Mouse (Mus musculus) forebrain, embryonic 15.5 days (tissue): ENCODE results near the gene Tab2. TPM values are rescaled to one million over a fixed set of nuclear protein-coding genes. Genes with fewer than 3 reads are reported as not detected.

Experiments used
- ATAC-seq: fragments of 200-750 bp; cut with Nextera tagmentation; replicated peaks from 2 replicates; pipeline ENCODE4 v1.8.0; 2017; ENCODE audit warnings: mild to moderate bottlenecking, moderate TSS enrichment, moderate library complexity
- H3K27ac ChIP-seq: fragments of 300-500 bp; sonication (generic); replicated peaks from 2 replicates; pipeline ENCODE4 v1.5.1; 2015; ENCODE audit warnings: mild to moderate bottlenecking, inconsistent platforms
- H3K27me3 ChIP-seq: fragments of 300-500 bp; sonication (generic); 2 replicates; pipeline ENCODE4 v1.6.1; 2015; ENCODE audit warnings: inconsistent platforms
- H3K36me3 ChIP-seq: fragments of 300-500 bp; sonication (generic); 2 replicates; pipeline ENCODE4 v1.6.1; 2015; ENCODE audit warnings: mild to moderate bottlenecking, inconsistent platforms
- H3K4me1 ChIP-seq: fragments of 300-500 bp; sonication (generic); 2 replicates; pipeline ENCODE4 v1.6.1; 2015; ENCODE audit warnings: inconsistent platforms
- H3K4me2 ChIP-seq: fragments of 300-500 bp; sonication (generic); replicated peaks from 2 replicates; pipeline ENCODE4 v1.6.1; 2015; ENCODE audit warnings: mild to moderate bottlenecking, inconsistent platforms
- H3K4me3 ChIP-seq: fragments of 300-500 bp; sonication (generic); 2 replicates; pipeline ENCODE4 v1.5.1; 2015; ENCODE audit warnings: mild to moderate bottlenecking, inconsistent platforms
- H3K9ac ChIP-seq: fragments of 300-500 bp; sonication (generic); replicated peaks from 2 replicates; pipeline ENCODE4 v1.6.1; 2015; ENCODE audit warnings: mild to moderate bottlenecking, inconsistent platforms
- H3K9me3 ChIP-seq: fragments of 300-500 bp; sonication (generic); 2 replicates; pipeline ENCODE4 v1.6.1; 2016; ENCODE audit warnings: inconsistent platforms
- WGBS: fragments of 180-500 bp; shearing (Covaris S2); methylation state at CpG from one replicate; pipeline ENCODE4 v1.1.7; 2015; ENCODE audit warnings: mixed read lengths; 5-methylcytosine and 5-hydroxymethylcytosine counted together
- polyA plus RNA-seq: library from polyadenylated mRNA; unstranded; fragments of >200 nt; fragmentation: Nextera tagmentation; extraction: Ambion mirVana; gene quantifications from 2 replicates; pipeline ENCODE4 v1.2.1, GENCODE M21; 2015

The Tab2 gene
- polyA plus RNA-seq, 1 experiment from 2014 or later, result 15.5 TPM

DNA sequence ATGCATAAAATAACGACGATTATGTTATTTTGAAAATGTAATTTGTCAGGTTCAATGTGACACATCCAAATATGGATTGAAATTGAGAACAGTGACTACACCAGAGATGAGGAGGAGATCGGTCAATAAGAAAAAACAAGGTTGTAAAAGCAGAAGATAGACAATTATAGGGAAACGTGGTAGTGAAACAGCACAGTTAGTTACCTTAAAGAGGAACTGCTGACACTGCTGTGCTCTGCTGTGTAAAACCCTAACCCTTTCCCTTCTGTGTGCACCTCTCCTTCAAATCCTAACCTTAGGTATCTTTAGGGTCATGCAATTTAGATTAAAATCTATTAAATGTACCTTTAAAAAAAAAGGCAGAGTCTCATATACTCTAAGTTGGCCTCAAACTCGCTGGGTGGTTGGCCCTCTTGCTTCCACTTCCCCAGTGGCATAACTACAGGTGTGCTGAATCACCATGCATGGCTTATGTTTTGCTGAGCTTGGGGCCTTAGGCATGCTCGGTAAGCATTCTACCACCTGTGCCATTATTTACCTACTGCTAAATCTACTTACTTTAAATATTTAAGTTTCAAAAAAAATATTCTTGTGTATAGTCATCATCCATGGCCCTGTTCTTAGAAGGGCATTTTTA is 19.4 kb downstream of the Tab2 start:
- H3K4me2 ChIP-seq, result no peak overlapping the region
- H3K4me3 ChIP-seq, result no peak overlapping the region
- no peak overlapping the region for H3K9ac ChIP-seq
- no peaks in the 10 kb centered on the region for H3K27me3 ChIP-seq
- no peaks in the 10 kb centered on the region for H3K36me3 ChIP-seq
- WGBS, result 90% methylated on average over 6 of the region's 6 CpGs
- no peak for ATAC-seq
- no peaks in the 10 kb centered on the region for H3K9me3 ChIP-seq
- H3K4me1 ChIP-seq, result no peaks in the 10 kb centered on the region
- no peak overlapping the region for H3K27ac ChIP-seq

DNA sequence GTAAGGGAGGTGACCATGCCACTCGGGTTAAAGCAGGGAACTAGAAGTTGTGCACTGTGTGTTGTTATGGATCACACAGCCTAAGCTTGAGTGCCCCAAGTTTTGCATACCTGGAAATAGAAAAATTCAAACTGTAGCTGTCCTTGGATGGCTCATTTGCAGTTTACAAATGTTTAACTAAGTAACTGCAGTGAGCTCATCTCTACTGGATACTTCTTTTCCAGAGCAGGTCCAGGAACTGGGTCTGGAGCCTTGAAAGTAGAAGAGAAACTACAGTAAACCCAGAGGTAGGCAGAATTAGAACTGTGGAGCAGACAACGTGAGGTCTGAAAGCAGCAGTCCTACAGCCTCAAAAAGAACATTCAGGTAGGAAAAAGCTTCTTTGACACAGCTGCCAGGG is 23.1 kb downstream of the Tab2 start:
- WGBS, result 85% methylated on average over 2 of the region's 2 CpGs
- no peak overlapping the region for H3K4me2 ChIP-seq
- ATAC-seq, result no peak

GRCm38 (mm10) chr10:7928996-7929395 is 27.0 kb downstream of the Tab2 start:
- no peak for ATAC-seq
- H3K4me3 ChIP-seq, result no peak overlapping the region
- WGBS, result 93% methylated on average over 9 of the region's 9 CpGs

More for the DNA sequence above, 23.1 kb downstream of the Tab2 start:
- no peak overlapping the region for H3K27ac ChIP-seq
- H3K4me1 ChIP-seq, result no peaks in the 10 kb centered on the region
- H3K27me3 ChIP-seq, result no peaks in the 10 kb centered on the region
- H3K36me3 ChIP-seq, result no peaks in the 10 kb centered on the region
- no peak overlapping the region for H3K4me3 ChIP-seq
- H3K9me3 ChIP-seq, result no peaks in the 10 kb centered on the region
- no peak overlapping the region for H3K9ac ChIP-seq

DNA sequence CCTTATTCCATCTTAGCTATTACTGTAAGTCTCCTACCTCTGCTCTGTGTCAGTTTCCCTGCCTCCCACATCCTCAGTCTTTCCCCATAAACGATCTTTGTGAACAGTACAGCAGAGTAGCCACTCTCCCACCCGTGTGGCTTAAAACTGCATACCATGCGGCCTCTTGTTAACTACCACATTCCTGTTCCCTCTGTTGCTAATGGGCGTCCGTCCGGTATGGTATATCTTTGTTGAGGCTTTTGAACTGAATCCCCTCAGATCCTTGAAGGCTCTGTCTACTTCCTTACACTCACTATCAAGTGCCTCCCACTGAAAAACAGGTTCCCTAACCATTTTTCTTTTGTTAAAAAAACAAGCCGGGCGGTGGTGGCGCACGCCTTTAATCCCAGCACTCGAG is 30.5 kb downstream of the Tab2 start:
- Histone ChIP-seq H3K27me3 (no peaks in the 10 kb centered on the region), H3K9me3 (no peaks in the 10 kb centered on the region), H3K4me3 (no peak overlapping the region), H3K4me1 (no peaks in the 10 kb centered on the region), H3K27ac (no peak overlapping the region), H3K9ac (no peak overlapping the region), H3K4me2 (no peak overlapping the region), H3K36me3 (peaks cover 9% of the 10 kb centered on the region)
- no peak for ATAC-seq
- 60% methylated on average over 11 of the region's 11 CpGs for WGBS

More at GRCm38 (mm10) chr10:7928996-7929395, 27.0 kb downstream of the Tab2 start:
- Histone ChIP-seq H3K4me1 (no peaks in the 10 kb centered on the region), H3K36me3 (no peaks in the 10 kb centered on the region), H3K27ac (no peak overlapping the region), H3K4me2 (no peak overlapping the region), H3K27me3 (no peaks in the 10 kb centered on the region), H3K9me3 (no peaks in the 10 kb centered on the region), H3K9ac (no peak overlapping the region)

GRCm38 (mm10) chr10:7923433-7923832 is 32.6 kb downstream of the Tab2 start:
- Histone ChIP-seq H3K9me3 (no peaks in the 10 kb centered on the region), H3K4me2 (no peak overlapping the region), H3K27me3 (no peaks in the 10 kb centered on the region), H3K4me1 (no peaks in the 10 kb centered on the region), H3K9ac (no peak overlapping the region), H3K36me3 (peaks cover 28% of the 10 kb centered on the region), H3K4me3 (no peak overlapping the region), H3K27ac (no peak overlapping the region)
- 100% methylated on average over 1 of the region's 1 CpGs for WGBS
- ATAC-seq, result no peak

- H3K4me3 ChIP-seq, result no peak overlapping the region
- H3K9me3 ChIP-seq, result no peaks in the 10 kb centered on the region
- H3K9ac ChIP-seq, result no peak overlapping the region
- no peak overlapping the region for H3K4me2 ChIP-seq
- WGBS, result 78% methylated on average over 10 of the region's 10 CpGs
- peaks cover 4% of the 10 kb centered on the region; the same call in 1 of the 2 replicates for H3K4me1 ChIP-seq
- H3K36me3 ChIP-seq, result peaks cover 37% of the 10 kb centered on the region
- ATAC-seq, result no peak
- no peaks in the 10 kb centered on the region for H3K27me3 ChIP-seq
- no peak overlapping the region for H3K27ac ChIP-seq
Observed at GRCm38 (mm10) chr10:7911268-7911667, 44.8 kb downstream of the Tab2 start.

- H3K36me3 ChIP-seq, result peaks cover 61% of the 10 kb centered on the region
- H3K9ac ChIP-seq, result no peak overlapping the region
- no peak overlapping the region for H3K4me3 ChIP-seq
- no peak for ATAC-seq
- H3K27ac ChIP-seq, result no peak overlapping the region
- WGBS, result 92% methylated on average over 12 of the region's 12 CpGs
- no peaks in the 10 kb centered on the region for H3K9me3 ChIP-seq
- peaks cover 4% of the 10 kb centered on the region; the same call in 1 of the 2 replicates for H3K4me1 ChIP-seq
- H3K4me2 ChIP-seq, result no peak overlapping the region
- no peaks in the 10 kb centered on the region for H3K27me3 ChIP-seq
Observed at GRCm38 (mm10) chr10:7907151-7907550, 48.9 kb downstream of the Tab2 start.

DNA sequence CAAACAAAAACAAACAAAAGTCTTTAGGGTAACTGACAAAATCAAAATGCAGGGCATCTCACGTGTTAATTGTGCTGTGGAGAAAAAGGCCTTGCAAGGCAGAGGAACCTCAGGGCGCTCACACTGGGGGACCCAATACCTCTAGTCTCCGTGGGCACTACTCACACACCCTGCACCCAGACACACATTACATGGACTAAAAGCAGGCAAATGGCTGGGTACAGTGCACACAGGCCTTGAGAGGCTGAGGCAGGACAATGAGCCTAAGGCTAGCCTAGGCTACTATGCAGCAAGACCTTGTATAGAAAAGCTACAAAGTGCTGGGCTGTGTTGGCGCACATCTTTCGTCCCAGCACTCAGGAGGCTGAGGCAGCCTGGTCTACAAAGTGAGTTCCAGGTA is 51.9 kb downstream of the Tab2 start:
- H3K4me2 ChIP-seq, result no peak overlapping the region
- peaks cover 49% of the 10 kb centered on the region for H3K36me3 ChIP-seq
- H3K4me3 ChIP-seq, result no peak overlapping the region
- no peak overlapping the region for H3K9ac ChIP-seq
- no peaks in the 10 kb centered on the region for H3K9me3 ChIP-seq
- H3K27me3 ChIP-seq, result no peaks in the 10 kb centered on the region
- H3K4me1 ChIP-seq, result no peaks in the 10 kb centered on the region
- WGBS, result 99% methylated on average over 5 of the region's 5 CpGs
- no peak for ATAC-seq
- H3K27ac ChIP-seq, result no peak overlapping the region

DNA sequence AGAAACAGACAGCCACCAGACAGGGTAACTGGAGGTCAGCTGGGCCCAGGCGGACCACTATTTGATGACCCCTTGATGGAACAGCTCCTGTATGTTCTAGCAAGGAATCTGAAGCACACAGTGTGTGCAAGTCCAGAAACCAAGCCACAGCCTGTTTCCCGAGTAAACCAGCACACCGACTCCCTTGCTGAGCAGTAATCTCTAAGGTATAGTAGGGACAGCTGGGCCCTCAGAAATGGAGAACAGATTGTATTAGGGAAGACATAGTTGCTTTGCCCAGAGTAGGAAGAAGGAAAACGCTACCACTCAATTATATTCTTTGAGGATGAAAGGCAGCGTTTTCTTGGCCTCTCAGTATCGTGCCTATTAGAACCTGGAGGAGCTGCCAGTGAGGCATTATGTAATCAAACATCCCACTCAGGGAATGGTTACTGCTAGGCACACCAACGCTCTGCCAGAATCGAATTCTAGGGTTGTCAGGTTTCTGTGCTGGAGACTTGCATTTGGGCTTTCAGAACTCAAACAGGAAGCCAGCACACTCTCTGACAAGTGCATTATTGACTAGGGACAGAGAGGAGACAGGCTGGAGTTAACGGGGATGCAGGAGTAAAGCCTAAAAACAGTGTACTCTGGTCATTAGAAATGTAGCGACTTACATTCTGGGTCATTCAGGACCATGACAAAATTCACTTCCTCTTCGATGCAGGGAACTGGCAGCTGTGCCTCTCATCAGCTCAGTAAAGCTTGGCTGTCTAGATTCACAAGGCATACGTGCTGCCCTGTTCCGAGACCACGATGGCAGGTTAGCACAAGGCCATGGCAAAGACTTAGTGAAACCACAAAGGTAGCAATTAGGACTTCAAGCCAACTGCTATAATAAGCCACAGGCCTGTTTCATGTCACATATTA is 55.1 kb downstream of the Tab2 start:
- H3K27me3 ChIP-seq, result no peaks in the 10 kb centered on the region
- no peak overlapping the region for H3K4me2 ChIP-seq
- H3K36me3 ChIP-seq, result peaks cover 25% of the 10 kb centered on the region
- 0 out of 2 replicates have a peak, but pooled peaks have one; percentile 15 for ATAC-seq
- no peaks in the 10 kb centered on the region for H3K4me1 ChIP-seq
- no peak overlapping the region for H3K9ac ChIP-seq
- WGBS, result 89% methylated on average over 14 of the region's 14 CpGs
- no peaks in the 10 kb centered on the region for H3K9me3 ChIP-seq
- no peak overlapping the region for H3K4me3 ChIP-seq
- H3K27ac ChIP-seq, result no peak overlapping the region

DNA sequence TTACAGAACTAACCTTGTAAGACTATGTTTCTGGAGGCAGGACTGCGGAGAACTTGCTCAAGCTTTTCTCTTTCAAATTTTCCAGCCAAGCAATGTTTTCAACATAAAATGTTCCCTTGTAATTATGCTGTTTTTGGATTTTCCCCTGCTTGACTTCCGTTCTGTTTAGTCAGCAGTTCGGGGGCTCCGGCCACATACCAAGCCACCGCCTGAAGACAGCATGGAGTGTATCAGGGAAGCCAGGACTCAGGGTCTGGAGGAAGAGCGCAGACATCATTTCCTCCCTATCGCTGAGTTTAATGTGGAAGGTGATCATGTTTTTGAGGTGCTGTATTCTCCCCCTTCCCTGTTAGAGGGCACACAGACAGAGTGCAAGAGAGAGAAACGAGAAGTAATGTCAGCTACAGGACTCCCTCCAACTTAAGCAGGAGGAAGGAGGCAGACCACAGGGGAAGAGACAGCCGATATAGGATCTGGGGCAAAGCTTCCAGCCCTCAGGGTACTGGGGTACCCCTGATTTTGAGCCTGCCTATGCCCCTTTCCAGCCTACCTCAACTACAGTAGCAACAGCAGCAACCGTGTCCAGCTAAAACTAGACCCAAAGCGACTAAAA is 67.7 kb downstream of the Tab2 start:
- Histone ChIP-seq H3K36me3 (no peaks in the 10 kb centered on the region), H3K9ac (no peak overlapping the region), H3K27ac (no peak overlapping the region), H3K4me2 (no peak overlapping the region), H3K4me3 (no peak overlapping the region), H3K27me3 (no peaks in the 10 kb centered on the region), H3K4me1 (no peaks in the 10 kb centered on the region), H3K9me3 (no peaks in the 10 kb centered on the region)
- no peak for ATAC-seq
- WGBS, result 93% methylated on average over 11 of the region's 11 CpGs

DNA sequence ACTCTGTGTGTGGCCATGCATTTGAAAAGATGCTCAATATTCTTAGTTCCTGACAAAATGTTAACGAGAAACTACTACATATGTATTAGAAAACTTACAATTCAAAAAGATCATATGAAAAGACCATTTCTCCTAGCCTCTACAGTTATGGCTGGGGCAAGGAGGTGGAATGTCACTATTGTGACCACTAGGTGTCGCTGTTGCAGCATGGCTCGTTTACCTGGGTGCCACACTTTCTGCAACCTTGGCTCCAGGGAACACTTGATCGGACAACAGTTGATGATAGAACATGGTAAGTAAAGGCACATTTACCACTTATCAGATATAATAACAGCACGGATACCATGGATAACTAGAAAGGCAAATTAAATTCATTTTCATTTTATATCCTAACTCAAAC is 72.5 kb downstream of the Tab2 start:
- H3K4me2 ChIP-seq, result no peak overlapping the region
- no peaks in the 10 kb centered on the region for H3K9me3 ChIP-seq
- H3K9ac ChIP-seq, result no peak overlapping the region
- no peak overlapping the region for H3K4me3 ChIP-seq
- 5% methylated on average over 5 of the region's 5 CpGs for WGBS
- H3K4me1 ChIP-seq, result no peaks in the 10 kb centered on the region
- H3K36me3 ChIP-seq, result no peaks in the 10 kb centered on the region
- no peaks in the 10 kb centered on the region for H3K27me3 ChIP-seq
- H3K27ac ChIP-seq, result no peak overlapping the region
- ATAC-seq, result peak; percentile 89

GRCm38 (mm10) chr10:7881971-7882370 is 74.1 kb downstream of the Tab2 start:
- 92% methylated on average over 3 of the region's 3 CpGs for WGBS
- no peak overlapping the region for H3K4me3 ChIP-seq
- H3K9me3 ChIP-seq, result no peaks in the 10 kb centered on the region
- no peak overlapping the region for H3K9ac ChIP-seq
- no peak overlapping the region for H3K4me2 ChIP-seq
- no peaks in the 10 kb centered on the region for H3K4me1 ChIP-seq
- no peaks in the 10 kb centered on the region for H3K27me3 ChIP-seq
- no peaks in the 10 kb centered on the region for H3K36me3 ChIP-seq
- no peak for ATAC-seq
- H3K27ac ChIP-seq, result no peak overlapping the region
